Mouse (Mus musculus): ENCODE measurements around the gene Gm4707.

- no peak for TF ChIP-seq CTCF (IDR thresholded peaks at IDR 0.05; ENCODE audit: extremely low read depth, insufficient read length, insufficient replicate concordance, low read depth, low read length)
- TF ChIP-seq POLR2A (IDR thresholded peaks at IDR 0.05; ENCODE audit: low read depth, low read length), result no peak
Measured at GRCm38 (mm10) chr17:71491332-71491686, 31.6 kb upstream of the Gm4707 start.
